Mouse (Mus musculus) CH12.LX (cell line): ENCODE data around the gene Thnsl1. TPM values are rescaled to one million over a fixed set of nuclear protein-coding genes. Genes with fewer than 3 reads are reported as not detected.

Experiments used
- DNase-seq: peaks from one replicate; pipeline ENCODE4 v3.0.0-alpha.2; 2013; ENCODE audit errors: extremely low read depth
- H3K27ac ChIP-seq: 2 replicates; pipeline ENCODE4 v1.5.1; 2012; ENCODE audit warnings: low read depth, mild to moderate bottlenecking, control low read depth, moderate library complexity; ENCODE audit not compliant: insufficient read depth
- H3K27me3 ChIP-seq: replicated peaks from 2 replicates; pipeline ENCODE3; 2012; ENCODE audit warnings: inconsistent platforms
- H3K36me3 ChIP-seq, 2 experiments: replicated peaks in 1 of 2; 2 replicates each; pipeline versions ENCODE3 to v1.6.1; 2012; ENCODE audit warnings: inconsistent platforms in 1 of 2, low read length in 1 of 2, mild to moderate bottlenecking in 1 of 2, mixed read lengths in 1 of 2, moderate library complexity in 1 of 2; ENCODE audit not compliant: control insufficient read depth in 1 of 2, insufficient read depth in 1 of 2
- H3K4me1 ChIP-seq, 2 experiments: 2 replicates each; pipeline ENCODE4 v1.6.1; 2012; ENCODE audit warnings: inconsistent platforms in 1 of 2, moderate library complexity in 1 of 2; ENCODE audit not compliant: insufficient read depth in 2 of 2, control insufficient read depth in 1 of 2
- H3K4me2 ChIP-seq: 2 replicates; pipeline ENCODE4 v1.6.1; 2012; ENCODE audit warnings: low read depth, mild to moderate bottlenecking, control low read depth; ENCODE audit not compliant: poor library complexity, insufficient read depth, severe bottlenecking
- H3K4me3 ChIP-seq, 3 experiments: fragments of 150-350 bp in 1 of 3; sonication (generic) in 1 of 3; replicated peaks in 1 of 3; 2 replicates each; pipeline versions ENCODE3 to v1.5.1; 2011 to 2012; ENCODE audit warnings: low read depth in 2 of 3, low read length in 2 of 3, mild to moderate bottlenecking in 2 of 3, moderate library complexity in 2 of 3, control low read depth in 1 of 3, improper control_type of control experiment in 1 of 3, inconsistent platforms in 1 of 3, mixed read lengths in 1 of 3; ENCODE audit not compliant: poor library complexity in 1 of 3
- H3K79me2 ChIP-seq: replicated peaks from 2 replicates; pipeline ENCODE4 v1.6.1; 2012; ENCODE audit warnings: mild to moderate bottlenecking, moderate library complexity; ENCODE audit not compliant: control insufficient read depth, poor library complexity, insufficient read depth, severe bottlenecking; ENCODE audit errors: extremely low read depth
- H3K9ac ChIP-seq: 2 replicates; pipeline ENCODE4 v1.6.1; 2012; ENCODE audit warnings: low read depth, mild to moderate bottlenecking, control low read depth, moderate library complexity; ENCODE audit not compliant: insufficient read depth
- H3K9me3 ChIP-seq: replicated peaks from 2 replicates; pipeline ENCODE3; 2012; ENCODE audit warnings: low read length, inconsistent platforms, mixed read lengths
- CHD2 ChIP-seq: IDR thresholded peaks from 2 replicates; pipeline ENCODE4 v1.6.1; 2011; ENCODE audit warnings: low read length, improper control_type of control experiment
- CTCF ChIP-seq, 2 experiments: IDR thresholded peaks in 1 of 2; conservative IDR thresholded peaks in 1 of 2; 2 replicates each; pipeline ENCODE4 v1.5.1; 2011 to 2012; ENCODE audit warnings: low read depth in 2 of 2, low read length in 2 of 2, improper control_type of control experiment in 1 of 2, inconsistent platforms in 1 of 2, mild to moderate bottlenecking in 1 of 2, moderate library complexity in 1 of 2
- E2F4 ChIP-seq: IDR thresholded peaks from 2 replicates; pipeline ENCODE4 v1.6.1; 2011; ENCODE audit warnings: low read depth, low read length, improper control_type of control experiment; ENCODE audit not compliant: insufficient replicate concordance
- EP300 ChIP-seq: IDR thresholded peaks from 2 replicates; pipeline ENCODE4 v1.6.1; 2011; ENCODE audit warnings: low read length, improper control_type of control experiment
- ETS1 ChIP-seq: conservative IDR thresholded peaks from 2 replicates; pipeline ENCODE4 v1.6.1; 2012; ENCODE audit warnings: low read depth, mild to moderate bottlenecking, inconsistent platforms, low read length, improper control_type of control experiment, moderate library complexity
- HCFC1 ChIP-seq: IDR thresholded peaks from 2 replicates; pipeline ENCODE4 v1.6.1; 2012; ENCODE audit warnings: low read depth, mild to moderate bottlenecking, inconsistent platforms, low read length, improper control_type of control experiment
- JUN ChIP-seq: IDR thresholded peaks from 2 replicates; pipeline ENCODE4 v1.6.1; 2011; ENCODE audit warnings: low read depth, mild to moderate bottlenecking, low read length, improper control_type of control experiment, moderate library complexity; ENCODE audit not compliant: insufficient read depth
- JUND ChIP-seq: conservative IDR thresholded peaks from 2 replicates; pipeline ENCODE4 v1.6.1; 2011; ENCODE audit warnings: low read depth, low read length, improper control_type of control experiment
- MAFK ChIP-seq: IDR thresholded peaks from 2 replicates; pipeline ENCODE4 v1.6.1; 2011; ENCODE audit warnings: low read length, improper control_type of control experiment; ENCODE audit not compliant: insufficient replicate concordance
- MAX ChIP-seq: IDR thresholded peaks from 2 replicates; pipeline ENCODE4 v1.6.1; 2011; ENCODE audit warnings: low read length, improper control_type of control experiment
- NELFE ChIP-seq: IDR thresholded peaks from 2 replicates; pipeline ENCODE4 v1.6.1; 2011; ENCODE audit warnings: low read depth, low read length, improper control_type of control experiment
- PAX5 ChIP-seq: IDR thresholded peaks from 2 replicates; pipeline ENCODE4 v1.6.1; 2012; ENCODE audit warnings: low read length, inconsistent platforms, mixed read lengths
- RAD21 ChIP-seq: IDR thresholded peaks from 2 replicates; pipeline ENCODE4 v1.6.1; 2011; ENCODE audit warnings: low read depth, mild to moderate bottlenecking, low read length, improper control_type of control experiment, moderate library complexity
- SIN3A ChIP-seq: IDR thresholded peaks from 2 replicates; pipeline ENCODE4 v1.6.1; 2012; ENCODE audit warnings: low read length, improper control_type of control experiment, inconsistent platforms
- SMC3 ChIP-seq: IDR thresholded peaks from 2 replicates; pipeline ENCODE4 v1.6.1; 2011; ENCODE audit warnings: low read depth, low read length, improper control_type of control experiment
- USF2 ChIP-seq: conservative IDR thresholded peaks from 2 replicates; pipeline ENCODE4 v1.6.1; 2011; ENCODE audit warnings: low read depth, low read length, improper control_type of control experiment
- ZNF384 ChIP-seq: IDR thresholded peaks from 2 replicates; pipeline ENCODE4 v1.6.1; 2012; ENCODE audit warnings: low read depth, low read length, improper control_type of control experiment, inconsistent platforms
- dilution Hi-C: fragments of 300-500 bp; cut with MboI; formaldehyde crosslinking; loops from 2 replicates; pipeline ENCODE4 v1.14.3; 2020; ENCODE audit warnings: low sequenced_read_pairs; ENCODE audit not compliant: extremely low pct_unique_long_range_greater_than_20kb, extremely low pct_ligation_motif_present
- in situ Hi-C: fragments of 300-500 bp; cut with MboI; formaldehyde crosslinking; loops from 3 replicates; pipeline ENCODE4 v1.14.3; 2019; ENCODE audit warnings: low sequenced_read_pairs, low pct_ligation_motif_present, low pct_unique_long_range_greater_than_20kb, mixed read lengths
- polyA plus RNA-seq: library from polyadenylated mRNA; unstranded; fragments of >175 nt; gene quantifications from 2 replicates; pipeline ENCODE4 v1.2.1, GENCODE M21; 2012; ENCODE audit warnings: low read depth; ENCODE audit not compliant: insufficient read length
- total RNA-seq, 2 experiments: library from RNA; depleted of rRNA; stranded (reverse); fragments of 300-350 nt in 1 of 2; fragments of >200 nt in 1 of 2; gene quantifications; 2 replicates each; pipeline ENCODE4 v1.2.3; 2012 to 2014

Gene Thnsl1
- total and polyA plus RNA-seq, 3 experiments: 5.0 to 6.2 (median 6.1) TPM

GRCm38 (mm10) chr2:21231147-21231546 is 25.6 kb downstream of the Thnsl1 start:
- in situ Hi-C loops: no loop called here
- no peak overlapping the region for H3K9ac ChIP-seq
- peaks cover 5 to 18% of the 10 kb centered on the region in 2 experiments for H3K4me1 ChIP-seq
- no peaks in the 10 kb centered on the region for H3K27me3 ChIP-seq
- dilution Hi-C loops: no loop called here
- H3K36me3 ChIP-seq: no peaks in the 10 kb centered on the region
- H3K79me2 ChIP-seq: no peaks in the 10 kb centered on the region
- no peak for DNase-seq
- H3K4me2 ChIP-seq: no peak overlapping the region
- H3K9me3 ChIP-seq: no peaks in the 10 kb centered on the region
- TF ChIP-seq USF2 (no peak), NELFE (no peak), ETS1 (no peak), PAX5 (no peak), JUN (no peak), CHD2 (no peak), CTCF (conservative IDR thresholded peaks at IDR 0.05 in 1 of 2, IDR thresholded peaks at IDR 0.05 in 1 of 2; ENCODE audit: low read depth in 2 of 2, low read length in 2 of 2) (no peak), EP300 (no peak)
- no peak overlapping the region for H3K27ac ChIP-seq
- no peak overlapping the region for H3K4me3 ChIP-seq

- H3K4me1 ChIP-seq: peaks cover 4 to 15% of the 10 kb centered on the region in 2 experiments; a peak in 3 of 4 replicates
- H3K27me3 ChIP-seq: no peaks in the 10 kb centered on the region
- no peak overlapping the region for H3K27ac ChIP-seq
- no peak for DNase-seq
- H3K79me2 ChIP-seq: no peaks in the 10 kb centered on the region
- in situ Hi-C loops (no loop called here), dilution Hi-C loops (no loop called here)
- H3K4me3 ChIP-seq: no peak overlapping the region
- H3K36me3 ChIP-seq: no peaks in the 10 kb centered on the region
- H3K9me3 ChIP-seq: no peaks in the 10 kb centered on the region
- no peak overlapping the region for H3K4me2 ChIP-seq
- TF ChIP-seq SMC3 (no peak), PAX5 (no peak), RAD21 (no peak), ZNF384 (no peak), USF2 (no peak), JUND (no peak), HCFC1 (no peak), MAX (no peak), SIN3A (no peak), MAFK (no peak), E2F4 (no peak), CHD2 (no peak), CTCF (conservative IDR thresholded peaks at IDR 0.05 in 1 of 2, IDR thresholded peaks at IDR 0.05 in 1 of 2; ENCODE audit: low read depth in 2 of 2, low read length in 2 of 2) (no peak)
- H3K9ac ChIP-seq: no peak overlapping the region
These were observed 29.5 kb downstream of the Thnsl1 start for GRCm38 (mm10) chr2:21234871-21235648.
